Mouse (Mus musculus) splenic B cell, adult 2 months (primary cell): ENCODE data around the gene Lin28b.
A peak's percentile ranks its signal among the peaks of the same experiment; 100 is the strongest.
"Not testable (repeated sequence)": the region's sequence is repeated elsewhere in the genome, so short reads cannot be mapped to it uniquely, and the experiment has no call there.

Experiments used
- DNase-seq: peaks from one replicate; pipeline ENCODE4 v3.0.0-alpha.2; 2011; ENCODE audit warnings: low read depth, low spot score
- H3K27me3 ChIP-seq: 2 replicates; pipeline ENCODE4 v1.6.1; 2012; ENCODE audit warnings: mild to moderate bottlenecking, low read length, moderate library complexity, mixed read lengths; ENCODE audit not compliant: control insufficient read depth, poor library complexity, insufficient read depth, severe bottlenecking
- H3K36me3 ChIP-seq: 2 replicates; pipeline ENCODE4 v1.6.1; 2012; ENCODE audit warnings: mild to moderate bottlenecking, low read length, moderate library complexity, mixed read lengths; ENCODE audit not compliant: control insufficient read depth, poor library complexity, insufficient read depth, severe bottlenecking

The Lin28b gene

DNA sequence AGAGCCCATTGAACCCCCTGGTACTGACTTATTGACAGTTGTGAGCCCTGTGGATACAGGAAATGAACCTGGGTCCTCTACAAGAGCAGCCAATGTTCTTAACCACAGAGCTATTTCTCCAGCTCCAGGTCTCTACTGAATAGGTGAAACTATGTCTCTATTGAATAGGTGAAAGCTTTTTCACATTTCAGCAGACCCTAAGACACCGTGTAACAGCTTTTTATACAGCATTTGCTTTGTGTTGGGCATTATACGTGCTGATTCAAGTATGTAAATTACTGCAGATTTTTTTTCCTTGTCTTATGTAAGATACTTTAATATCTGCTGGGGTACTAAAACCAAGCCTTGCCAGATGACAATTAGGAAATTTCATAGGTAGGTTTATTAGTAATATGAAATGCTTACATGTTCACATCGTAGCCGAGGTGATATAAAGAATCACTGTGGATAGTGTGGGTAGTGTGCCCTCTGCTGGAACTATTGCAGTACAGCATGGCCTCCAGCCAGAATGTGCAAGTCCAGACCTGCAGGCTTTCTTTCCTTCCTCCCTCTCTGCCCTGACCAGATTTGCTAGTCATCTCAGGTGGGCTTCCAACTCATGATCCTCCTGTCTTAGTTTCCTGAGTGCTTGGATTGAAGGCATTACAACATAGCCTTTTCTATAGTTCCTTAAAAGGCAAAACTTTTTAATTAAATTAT, 113.1 kb downstream of the Lin28b start:
- H3K36me3 ChIP-seq: no peaks in the 10 kb centered on the region
- DNase-seq: peak; percentile 75
- no peaks in the 10 kb centered on the region for H3K27me3 ChIP-seq

GRCm38 (mm10) chr10:45370545-45370944, 115.7 kb downstream of the Lin28b start:
- no peak for DNase-seq
- Histone ChIP-seq H3K27me3 (no peaks in the 10 kb centered on the region), H3K36me3 (no peaks in the 10 kb centered on the region)

DNA sequence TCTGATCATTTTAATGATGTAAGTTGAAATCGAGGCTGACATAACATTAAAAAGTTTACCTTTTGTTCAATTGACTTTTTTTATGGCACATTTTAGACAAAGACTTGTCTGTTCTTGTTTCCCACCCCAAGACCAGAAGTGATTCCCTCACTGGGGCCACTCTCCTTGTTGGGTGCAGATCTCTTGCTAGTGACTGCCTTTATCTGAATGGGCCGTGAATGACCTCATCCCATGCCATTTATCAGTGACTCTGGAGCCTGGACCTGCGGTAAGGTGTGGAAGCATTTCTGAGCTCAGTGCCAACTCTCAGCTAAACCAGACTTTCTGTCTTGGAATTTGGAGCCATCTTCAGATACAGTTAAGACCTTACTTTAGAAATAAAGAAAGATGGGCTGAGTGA, 116.6 kb downstream of the Lin28b start:
- no peaks in the 10 kb centered on the region for H3K36me3 ChIP-seq
- no peaks in the 10 kb centered on the region for H3K27me3 ChIP-seq
- no peak for DNase-seq

GRCm38 (mm10) chr10:45366987-45367705, 119.0 kb downstream of the Lin28b start:
- no peaks in the 10 kb centered on the region for H3K36me3 ChIP-seq
- H3K27me3 ChIP-seq: no peaks in the 10 kb centered on the region
- no peak for DNase-seq

DNA sequence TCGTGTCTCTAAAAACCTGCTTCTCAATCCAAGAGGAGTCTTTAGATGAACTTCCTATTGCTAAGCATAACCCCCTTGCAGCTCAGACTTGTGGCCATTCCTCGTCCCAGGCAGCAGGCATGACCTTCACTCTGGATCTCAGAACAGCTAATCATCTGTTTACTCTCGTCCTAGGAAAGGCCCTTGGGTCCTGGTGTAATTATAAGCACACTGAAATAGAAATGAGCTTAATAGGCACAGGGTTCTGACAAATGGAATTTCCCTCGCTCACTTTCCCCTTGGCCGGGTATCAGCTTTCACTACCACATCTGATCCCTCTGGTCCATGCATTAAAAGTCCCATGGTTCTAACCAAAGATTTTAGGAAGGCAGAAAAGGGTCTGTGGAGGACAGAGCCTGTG, 122.8 kb downstream of the Lin28b start:
- Histone ChIP-seq H3K27me3 (no peaks in the 10 kb centered on the region), H3K36me3 (no peaks in the 10 kb centered on the region)
- DNase-seq: no peak

GRCm38 (mm10) chr10:45356091-45356490, 130.1 kb downstream of the Lin28b start:
- no peaks in the 10 kb centered on the region for H3K27me3 ChIP-seq
- DNase-seq: no peak
- no peaks in the 10 kb centered on the region for H3K36me3 ChIP-seq

DNA sequence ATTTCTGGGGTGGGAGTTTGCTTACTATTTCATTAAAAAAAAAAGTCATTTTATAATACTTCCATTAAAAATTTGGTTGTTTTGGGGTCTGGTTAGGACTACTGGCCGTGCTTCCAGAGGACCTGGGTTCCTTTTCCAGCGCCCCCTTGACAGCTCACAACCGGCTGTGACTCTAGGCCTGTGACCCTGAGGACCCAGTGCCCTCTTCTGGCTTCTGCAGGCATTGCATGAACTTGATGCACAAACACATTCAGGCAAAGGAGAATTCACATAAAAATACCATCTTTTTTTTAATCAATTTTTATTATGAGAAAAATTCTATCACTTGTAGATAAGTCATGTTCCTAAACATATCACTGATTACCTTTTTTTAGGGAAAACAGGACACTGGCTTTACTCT, 138.1 kb downstream of the Lin28b start:
- H3K27me3 ChIP-seq, H3K36me3 ChIP-seq, DNase-seq: not testable (repeated sequence)

- no peaks in the 10 kb centered on the region for H3K36me3 ChIP-seq
- no peak for DNase-seq
Observed at GRCm38 (mm10) chr10:45345217-45345616, 141.0 kb downstream of the Lin28b start.

GRCm38 (mm10) chr10:45344381-45344780, 141.8 kb downstream of the Lin28b start:
- H3K27me3 ChIP-seq: no peaks in the 10 kb centered on the region

More at GRCm38 (mm10) chr10:45345217-45345616, 141.0 kb downstream of the Lin28b start:
- no peaks in the 10 kb centered on the region for H3K27me3 ChIP-seq

GRCm38 (mm10) chr10:45339106-45339505, 147.1 kb downstream of the Lin28b start:
- DNase-seq: no peak
- H3K36me3 ChIP-seq: no peaks in the 10 kb centered on the region
- H3K27me3 ChIP-seq: 0 out of 2 replicates have a peak, but pooled peaks cover 3% of the 10 kb centered on the region

More at GRCm38 (mm10) chr10:45344381-45344780, 141.8 kb downstream of the Lin28b start:
- no peaks in the 10 kb centered on the region for H3K36me3 ChIP-seq
- peak; percentile 4 for DNase-seq

GRCm38 (mm10) chr10:45335434-45336422, 150.5 kb downstream of the Lin28b start, which contains the start of gene Bves:
Gene Bves, plus strand, starts transcription at chr10:45335772.
- DNase-seq: no peak
- H3K36me3 ChIP-seq: no peaks in the 10 kb centered on the region
- 0 out of 2 replicates have a peak, but pooled peaks cover 3% of the 10 kb centered on the region for H3K27me3 ChIP-seq

DNA sequence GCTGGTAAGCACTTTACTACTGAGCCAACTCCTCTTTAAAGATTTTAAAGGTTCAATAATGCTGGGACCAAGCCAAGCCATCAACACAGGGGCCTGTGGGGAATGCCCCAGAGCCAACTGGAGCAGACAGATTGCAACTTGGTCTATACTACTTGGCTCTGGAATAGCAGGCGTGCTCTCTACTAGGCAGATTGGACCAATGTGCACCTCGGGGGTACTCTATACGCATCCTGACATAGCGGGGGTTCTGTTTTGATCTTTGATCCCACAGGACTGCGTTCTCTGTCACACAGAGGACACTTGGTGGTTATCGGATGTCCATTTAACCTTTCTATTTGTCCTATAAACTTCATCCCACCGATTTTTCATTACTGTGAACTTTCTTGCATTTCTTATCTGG, 151.3 kb downstream of the Lin28b start:
- Histone ChIP-seq H3K36me3 (no peaks in the 10 kb centered on the region), H3K27me3 (0 out of 2 replicates have a peak, but pooled peaks cover 3% of the 10 kb centered on the region)
- DNase-seq: no peak

DNA sequence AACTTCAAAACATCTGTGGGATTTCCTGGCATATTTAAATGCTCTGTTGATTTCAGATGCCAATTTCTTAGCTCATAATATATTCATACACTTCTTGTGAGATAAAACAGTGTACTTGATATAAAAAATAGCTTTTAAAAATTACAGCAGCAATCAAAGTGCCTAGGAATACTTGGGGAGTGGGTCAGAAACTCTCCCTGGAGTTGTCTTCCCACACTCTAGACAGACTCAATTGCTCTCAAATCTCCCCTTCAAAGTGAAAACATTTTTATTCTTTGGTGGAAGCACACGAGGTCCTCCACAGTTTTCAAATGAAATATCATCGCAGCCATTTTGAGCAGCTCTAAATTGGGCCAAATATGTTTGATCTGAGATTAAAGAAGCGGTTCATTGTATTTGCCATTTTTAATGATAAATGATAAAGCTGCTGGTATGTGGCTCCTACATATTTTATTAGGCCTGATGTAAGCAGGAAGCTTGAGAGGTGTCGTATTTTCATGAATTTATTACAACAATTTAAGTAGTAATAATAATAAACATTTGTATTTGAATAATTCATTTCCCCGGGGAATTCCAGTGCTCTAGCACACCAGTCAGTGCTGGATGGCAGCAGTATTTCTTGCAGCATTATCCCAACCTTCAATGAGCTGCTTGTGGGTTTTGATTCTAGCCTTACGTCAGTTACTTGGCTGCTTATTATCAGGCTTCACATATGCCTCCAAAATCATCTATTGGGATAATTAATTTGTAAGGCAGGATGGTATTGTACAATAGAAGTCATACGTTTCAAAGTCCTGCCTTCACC, 157.8 kb downstream of the Lin28b start:
- Histone ChIP-seq H3K36me3 (no peaks in the 10 kb centered on the region), H3K27me3 (no peaks in the 10 kb centered on the region)
- no peak for DNase-seq
